Mouse (Mus musculus) heart, embryonic 13.5 days (tissue): Measurements from ENCODE around the gene Kif24. TPM values are rescaled to one million over a fixed set of nuclear protein-coding genes. Genes with fewer than 3 reads are reported as not detected.

Source experiments
- ATAC-seq: fragments of 200-750 bp; cut with Nextera tagmentation; 2 replicates; pipeline ENCODE4 v1.8.0; 2017; ENCODE audit warnings: moderate TSS enrichment; ENCODE audit not compliant: insufficient number of reproducible peaks, low FRiP score, low TSS enrichment; ENCODE audit errors: extremely low read depth
- H3K27ac ChIP-seq: fragments of 300-500 bp; sonication (generic); replicated peaks from 2 replicates; pipeline ENCODE4 v1.5.1; 2015; ENCODE audit warnings: moderate library complexity, mild to moderate bottlenecking, inconsistent platforms
- H3K27me3 ChIP-seq: fragments of 300-500 bp; sonication (generic); replicated peaks from 2 replicates; pipeline ENCODE4 v1.6.1; 2015; ENCODE audit warnings: mild to moderate bottlenecking, inconsistent platforms
- H3K36me3 ChIP-seq: fragments of 300-500 bp; sonication (generic); 2 replicates; pipeline ENCODE4 v1.6.1; 2015; ENCODE audit warnings: mild to moderate bottlenecking, inconsistent platforms
- H3K4me1 ChIP-seq: fragments of 300-500 bp; sonication (generic); 2 replicates; pipeline ENCODE4 v1.6.1; 2015; ENCODE audit warnings: inconsistent platforms
- H3K4me2 ChIP-seq: fragments of 300-500 bp; sonication (generic); 2 replicates; pipeline ENCODE4 v1.6.1; 2015; ENCODE audit warnings: inconsistent platforms, mild to moderate bottlenecking, moderate library complexity
- H3K4me3 ChIP-seq: fragments of 300-500 bp; sonication (generic); 2 replicates; pipeline ENCODE4 v1.5.1; 2015; ENCODE audit warnings: moderate library complexity, mild to moderate bottlenecking, inconsistent platforms
- H3K9ac ChIP-seq: fragments of 300-500 bp; sonication (generic); 2 replicates; pipeline ENCODE4 v1.6.1; 2015; ENCODE audit warnings: inconsistent platforms, mild to moderate bottlenecking, moderate library complexity
- H3K9me3 ChIP-seq: fragments of 300-500 bp; sonication (generic); 2 replicates; pipeline ENCODE4 v1.6.1; 2016; ENCODE audit warnings: inconsistent platforms
- WGBS: fragments of 180-500 bp; shearing (Covaris S2); methylation state at CpG from one replicate; pipeline ENCODE4 v1.1.7; 2015; ENCODE audit warnings: mixed read lengths; 5-methylcytosine and 5-hydroxymethylcytosine counted together
- polyA plus RNA-seq: library from polyadenylated mRNA; unstranded; fragments of >200 nt; fragmentation: Nextera tagmentation; extraction: Ambion mirVana; gene quantifications from 2 replicates; pipeline ENCODE4 v1.2.1, GENCODE M21; 2015

The Kif24 gene
- polyA plus RNA-seq, 1 experiment from 2014 or later, result 4.2 TPM

- no peaks in the 10 kb centered on the region for H3K9me3 ChIP-seq
- WGBS, result 76% methylated on average over 5 of the region's 5 CpGs
- peaks cover 67% of the 10 kb centered on the region for H3K36me3 ChIP-seq
- H3K4me3 ChIP-seq, result no peak overlapping the region
- no peak overlapping the region for H3K9ac ChIP-seq
- H3K4me2 ChIP-seq, result no peak overlapping the region
- no peak overlapping the region for H3K27ac ChIP-seq
- no peak for ATAC-seq
- H3K4me1 ChIP-seq, result no peaks in the 10 kb centered on the region
- no peaks in the 10 kb centered on the region for H3K27me3 ChIP-seq
Measured at GRCm38 (mm10) chr4:41399904-41400303, 64.8 kb downstream of the Kif24 start.

GRCm38 (mm10) chr4:41398353-41398752, 66.3 kb downstream of the Kif24 start:
- ATAC-seq, result no peak
- H3K4me2 ChIP-seq, result no peak overlapping the region
- no peak overlapping the region for H3K9ac ChIP-seq
- no peaks in the 10 kb centered on the region for H3K4me1 ChIP-seq
- 70% methylated on average over 6 of the region's 6 CpGs for WGBS
- no peak overlapping the region for H3K27ac ChIP-seq
- H3K4me3 ChIP-seq, result no peak overlapping the region
- H3K27me3 ChIP-seq, result no peaks in the 10 kb centered on the region
- no peaks in the 10 kb centered on the region for H3K9me3 ChIP-seq
- H3K36me3 ChIP-seq, result peaks cover 72% of the 10 kb centered on the region

DNA sequence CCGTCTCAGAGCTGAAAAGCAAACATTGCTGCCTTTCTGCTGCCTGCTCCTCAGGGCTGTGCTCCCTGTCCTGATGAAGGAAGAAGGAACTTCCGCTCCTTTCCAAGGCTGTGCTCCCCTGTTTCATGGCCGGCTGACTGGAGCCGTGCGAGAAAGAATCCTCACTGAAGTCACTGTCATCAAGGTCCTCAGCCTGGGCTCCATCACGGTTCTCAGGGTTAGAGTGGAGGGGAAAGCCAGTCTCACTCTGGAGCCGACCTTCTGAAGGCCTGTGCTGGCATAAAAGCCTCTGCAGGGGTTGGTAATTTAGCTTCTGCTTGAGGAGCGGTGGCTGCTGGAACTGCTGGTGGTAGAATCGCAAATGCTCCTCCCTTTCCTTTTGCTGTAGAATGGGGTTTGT, 70.0 kb downstream of the Kif24 start:
- no peak for ATAC-seq
- Histone ChIP-seq H3K27me3 (no peaks in the 10 kb centered on the region), H3K27ac (no peak overlapping the region), H3K9me3 (no peaks in the 10 kb centered on the region), H3K36me3 (peaks cover 87% of the 10 kb centered on the region), H3K4me1 (no peaks in the 10 kb centered on the region), H3K4me3 (no peak overlapping the region), H3K4me2 (no peak overlapping the region), H3K9ac (no peak overlapping the region)
- 81% methylated on average over 9 of the region's 9 CpGs for WGBS

- H3K9ac ChIP-seq, result no peak overlapping the region
- no peak overlapping the region for H3K4me3 ChIP-seq
- no peaks in the 10 kb centered on the region for H3K9me3 ChIP-seq
- peaks cover 7% of the 10 kb centered on the region for H3K4me1 ChIP-seq
- no peak overlapping the region for H3K4me2 ChIP-seq
- H3K27ac ChIP-seq, result no peak overlapping the region
- no peak for ATAC-seq
- WGBS, result 90% methylated on average over 2 of the region's 2 CpGs
- H3K27me3 ChIP-seq, result no peaks in the 10 kb centered on the region
- peaks cover 95% of the 10 kb centered on the region for H3K36me3 ChIP-seq
Measured at GRCm38 (mm10) chr4:41391015-41391414, 73.7 kb downstream of the Kif24 start.

- H3K36me3 ChIP-seq, result peaks cover 87% of the 10 kb centered on the region
- H3K4me2 ChIP-seq, result peak overlapping the region; percentile 49; the same call in 1 of the 2 replicates
- ATAC-seq, result no peak
- no peak overlapping the region for H3K27ac ChIP-seq
- H3K9me3 ChIP-seq, result no peaks in the 10 kb centered on the region
- H3K4me1 ChIP-seq, result peaks cover 8% of the 10 kb centered on the region
- H3K4me3 ChIP-seq, result no peak overlapping the region
- H3K27me3 ChIP-seq, result no peaks in the 10 kb centered on the region
- no peak overlapping the region for H3K9ac ChIP-seq
- WGBS, result 18% methylated on average over 3 of the region's 3 CpGs
Measured at GRCm38 (mm10) chr4:41390122-41390521, 74.6 kb downstream of the Kif24 start.

GRCm38 (mm10) chr4:41389240-41389639, 75.4 kb downstream of the Kif24 start:
- Histone ChIP-seq H3K27me3 (no peaks in the 10 kb centered on the region), H3K36me3 (peaks cover 84% of the 10 kb centered on the region), H3K4me1 (peaks cover 8% of the 10 kb centered on the region), H3K9me3 (no peaks in the 10 kb centered on the region), H3K4me2 (peak overlapping the region; percentile 49), H3K27ac (no peak overlapping the region), H3K9ac (no peak overlapping the region; the same call in 1 of the 2 replicates), H3K4me3 (peak overlapping the region; percentile 27)
- 80% methylated on average over 5 of the region's 5 CpGs for WGBS
- no peak for ATAC-seq

GRCm38 (mm10) chr4:41388616-41389015, 76.1 kb downstream of the Kif24 start:
- Histone ChIP-seq H3K4me2 (peak overlapping the region; percentile 49), H3K4me1 (peaks cover 8% of the 10 kb centered on the region), H3K27me3 (no peaks in the 10 kb centered on the region), H3K27ac (peak overlapping the region; percentile 57), H3K4me3 (peak overlapping the region; percentile 27), H3K9ac (no peak overlapping the region), H3K36me3 (peaks cover 84% of the 10 kb centered on the region), H3K9me3 (no peaks in the 10 kb centered on the region)
- no peak for ATAC-seq
- WGBS, result 82% methylated on average over 5 of the region's 5 CpGs

DNA sequence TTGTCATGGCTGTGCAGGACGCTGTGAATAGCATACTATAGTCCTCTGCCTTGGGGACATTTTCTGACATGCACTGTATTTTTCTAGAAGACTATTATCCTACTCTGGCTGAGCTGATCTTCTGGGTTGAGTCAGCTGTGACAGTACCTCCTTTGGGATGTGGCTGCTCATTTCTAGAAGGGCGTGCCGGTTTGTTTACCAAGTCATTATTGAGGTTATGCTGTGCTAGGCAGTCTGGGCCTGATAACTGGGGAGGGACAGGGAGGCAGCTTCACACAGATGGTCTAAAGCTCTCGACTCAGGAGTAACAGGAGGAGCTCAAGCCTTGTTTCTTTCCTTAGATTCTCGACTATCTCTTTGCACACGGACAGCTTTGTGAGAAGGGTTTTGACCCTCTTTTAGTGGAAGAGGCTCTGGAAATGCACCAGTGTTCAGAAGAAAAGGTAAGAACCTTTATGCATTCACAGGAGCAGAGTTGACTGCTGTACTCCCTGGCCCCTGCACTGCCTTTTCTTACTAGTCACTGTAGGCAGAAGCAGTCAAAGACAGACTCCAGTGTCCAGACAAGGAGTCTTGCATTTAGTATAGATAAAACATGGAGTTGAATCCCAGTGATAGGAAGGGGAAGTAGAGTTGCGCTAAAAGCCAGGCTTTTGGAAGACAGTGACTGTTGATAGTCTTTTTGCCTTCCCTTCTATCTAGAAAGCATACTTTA, 76.8 kb downstream of the Kif24 start:
- H3K9me3 ChIP-seq, result no peaks in the 10 kb centered on the region
- peak; percentile 42; the same call in 1 of the 2 replicates for ATAC-seq
- peak overlapping the region; percentile 57 for H3K27ac ChIP-seq
- H3K4me3 ChIP-seq, result peak overlapping the region; percentile 27
- no peaks in the 10 kb centered on the region for H3K27me3 ChIP-seq
- WGBS, result 72% methylated on average over 7 of the region's 7 CpGs
- H3K9ac ChIP-seq, result 0 out of 2 replicates have a peak overlapping the region, but pooled peaks have one; percentile 7
- peaks cover 84% of the 10 kb centered on the region for H3K36me3 ChIP-seq
- H3K4me2 ChIP-seq, result peak overlapping the region; percentile 49
- H3K4me1 ChIP-seq, result peaks cover 8% of the 10 kb centered on the region

DNA sequence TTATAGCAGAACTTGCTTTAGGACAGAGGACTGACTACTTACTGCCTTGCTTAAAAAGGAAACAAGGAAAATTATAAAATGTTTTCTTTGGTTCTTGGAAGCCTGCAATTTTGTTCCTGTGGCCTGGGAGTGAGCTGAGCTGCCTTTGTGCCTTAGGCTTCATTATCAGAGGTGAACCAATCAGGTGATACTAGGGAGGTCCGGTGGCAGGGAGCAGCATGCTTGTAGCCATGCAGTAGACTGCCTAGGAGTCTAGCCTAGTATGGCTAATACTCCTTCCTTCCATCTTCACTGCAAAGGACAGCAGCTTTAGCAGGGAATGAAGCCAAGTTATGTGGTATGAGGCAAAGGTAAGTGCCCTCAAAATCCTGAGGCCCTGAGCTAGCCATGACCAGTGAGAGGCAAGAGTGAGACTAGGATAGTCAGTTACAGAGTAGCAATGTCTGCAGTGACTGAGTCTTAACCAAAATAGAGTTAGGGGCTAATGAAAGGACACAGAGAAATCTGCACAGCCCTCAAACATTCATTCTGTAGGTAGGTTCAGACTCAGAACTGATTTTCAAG, 78.2 kb downstream of the Kif24 start:
- no peak overlapping the region for H3K27ac ChIP-seq
- no peak overlapping the region; the same call in 1 of the 2 replicates for H3K9ac ChIP-seq
- H3K36me3 ChIP-seq, result peaks cover 83% of the 10 kb centered on the region
- no peak overlapping the region for H3K4me3 ChIP-seq
- H3K4me1 ChIP-seq, result peaks cover 8% of the 10 kb centered on the region
- ATAC-seq, result no peak
- H3K9me3 ChIP-seq, result no peaks in the 10 kb centered on the region
- peak overlapping the region; percentile 49; the same call in 1 of the 2 replicates for H3K4me2 ChIP-seq
- no peaks in the 10 kb centered on the region for H3K27me3 ChIP-seq
- 57% methylated on average over 1 of the region's 1 CpGs for WGBS

DNA sequence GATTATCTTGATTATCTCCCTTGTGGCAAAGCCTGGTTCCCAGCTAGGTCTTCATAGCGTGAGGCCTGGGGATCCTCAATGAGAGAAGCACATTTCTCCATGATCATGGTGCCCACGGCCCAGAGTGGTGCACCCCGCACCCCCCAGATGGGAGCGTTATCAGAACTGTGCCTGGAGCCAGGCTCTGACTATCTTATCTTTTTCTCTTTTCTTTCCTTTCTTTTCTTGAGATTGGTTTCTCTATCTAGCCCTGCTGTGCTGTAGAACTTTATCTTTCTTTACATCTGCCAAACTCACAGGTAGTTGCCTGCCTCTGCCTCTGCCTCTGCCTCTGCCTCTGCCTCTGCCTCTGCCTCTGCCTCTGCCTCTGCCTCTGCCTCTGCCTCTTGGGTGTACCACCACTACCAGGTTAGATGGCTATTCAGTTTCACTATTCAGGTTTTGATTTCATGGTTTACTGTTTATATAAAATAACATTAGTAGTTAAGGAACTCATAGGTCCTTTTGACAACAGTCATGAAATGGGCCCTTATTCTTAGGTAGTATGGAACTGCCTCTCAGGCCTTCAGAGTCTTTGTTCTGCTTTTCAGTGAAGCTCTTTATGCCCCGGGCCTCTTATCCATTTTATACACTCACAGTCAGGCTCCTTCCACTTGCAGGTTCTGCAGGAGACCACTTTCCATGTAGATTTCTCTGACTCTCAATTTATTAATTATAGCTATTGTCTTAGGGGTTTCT, 83.3 kb downstream of the Kif24 start:
- Histone ChIP-seq H3K36me3 (peaks cover 88% of the 10 kb centered on the region), H3K27me3 (no peaks in the 10 kb centered on the region), H3K4me2 (no peak overlapping the region), H3K27ac (no peak overlapping the region), H3K4me3 (no peak overlapping the region), H3K9me3 (no peaks in the 10 kb centered on the region), H3K4me1 (peaks cover 5% of the 10 kb centered on the region), H3K9ac (no peak overlapping the region)
- no peak for ATAC-seq
- WGBS, result 83% methylated on average over 5 of the region's 5 CpGs

DNA sequence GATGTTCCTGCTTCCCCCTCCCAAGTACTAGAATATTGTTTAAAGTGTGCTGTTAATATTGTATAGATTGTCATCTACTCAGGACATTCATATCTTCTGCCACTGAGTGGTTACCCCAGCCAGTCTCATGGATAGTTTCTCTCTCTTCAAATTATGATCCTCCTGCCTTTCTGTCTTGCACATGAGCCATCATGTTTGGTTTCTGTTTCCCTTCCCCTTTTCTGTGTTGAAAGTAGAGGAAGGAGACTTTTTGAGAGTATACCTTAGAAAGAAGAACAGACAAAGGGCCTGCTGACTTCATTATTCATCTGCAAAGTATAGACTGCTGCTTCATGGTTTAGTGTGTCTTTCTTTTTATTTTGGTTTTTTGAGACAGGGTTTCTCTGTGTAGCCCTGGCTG, 87.1 kb downstream of the Kif24 start:
- Histone ChIP-seq H3K27ac (no peak overlapping the region), H3K4me1 (no peaks in the 10 kb centered on the region), H3K27me3 (no peaks in the 10 kb centered on the region), H3K9ac (no peak overlapping the region), H3K4me3 (no peak overlapping the region), H3K4me2 (no peak overlapping the region), H3K36me3 (peaks cover 96% of the 10 kb centered on the region), H3K9me3 (no peaks in the 10 kb centered on the region)
- no peak for ATAC-seq
